Mouse (Mus musculus): ENCODE measurements around the gene Smurf1. TPM values are rescaled to one million over a fixed set of nuclear protein-coding genes. Genes with fewer than 3 reads are reported as not detected.

Smurf1 gene
- 32.3 and 34.1 TPM in 2 replicates for polyA plus RNA-seq (2015; fragmentation: Nextera tagmentation; extraction: Ambion mirVana)

DNA sequence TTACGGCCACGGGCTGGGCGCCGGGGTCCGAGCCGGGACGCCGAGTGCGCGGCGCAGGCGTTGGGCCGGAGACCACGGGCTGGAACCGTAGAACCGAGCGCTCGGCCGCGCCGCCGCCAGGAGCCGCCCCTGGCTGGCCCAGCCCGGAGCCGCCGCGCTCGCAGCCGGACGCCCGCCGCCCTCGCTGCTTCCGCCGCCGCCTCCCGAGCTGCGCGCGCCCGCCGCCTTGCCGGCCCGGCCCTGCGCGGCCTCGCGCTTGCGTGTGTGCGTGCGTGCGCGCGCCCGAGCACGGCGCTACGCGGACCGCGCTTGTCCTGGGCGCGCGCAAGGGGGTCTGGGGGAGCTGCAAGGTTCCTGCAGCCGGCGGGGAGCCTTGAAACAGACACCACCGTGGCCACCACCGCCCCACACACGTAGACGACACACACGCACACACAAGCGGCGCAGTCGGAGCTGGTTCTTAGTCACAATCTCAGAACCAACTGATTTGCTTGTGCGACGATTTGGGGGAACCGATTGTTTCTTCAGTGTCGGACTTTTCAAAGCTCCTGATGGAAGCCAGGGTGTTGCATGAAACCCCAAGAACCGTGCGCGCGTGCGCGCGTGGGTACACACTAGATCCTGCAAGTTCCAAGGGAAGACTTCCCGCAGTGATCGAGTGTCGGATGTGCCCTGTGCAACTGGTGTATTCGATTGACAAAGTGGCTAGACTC lies at the start of gene Smurf1:
Smurf1 (minus strand) TSS at position 209 of the 713 bp plus-strand sequence.
- H3K4me1 ChIP-seq (ENCODE audit: control insufficient read depth, insufficient read depth, low read length), result peaks cover 31% of the 10 kb centered on the region

DNA sequence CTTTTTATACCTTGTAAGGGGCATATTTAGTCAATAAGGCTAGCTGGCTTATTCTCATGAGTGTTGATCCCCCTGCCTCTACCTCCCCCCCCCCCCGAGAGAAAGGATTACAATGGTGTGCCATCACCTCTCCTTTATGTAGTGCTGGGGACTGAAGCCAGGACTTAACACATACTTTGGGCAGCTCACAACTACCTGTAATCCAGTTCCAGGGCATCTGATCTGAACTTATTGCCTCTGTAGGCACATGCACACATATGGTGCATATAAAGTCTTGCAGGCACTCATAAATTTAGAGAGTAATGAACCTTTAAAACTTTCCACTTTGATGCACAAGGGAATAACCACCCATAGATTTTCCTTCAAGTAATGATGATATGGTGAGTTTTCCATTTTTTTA lies 48.6 kb upstream of the Smurf1 start:
- Histone ChIP-seq H3K4me3 (ENCODE audit: low read depth, low read length) (no peak overlapping the region), H3K9ac (ENCODE audit: low read depth, low read length) (no peak overlapping the region), H3K36me3 (ENCODE audit: control insufficient read depth, insufficient read depth, low read length) (no peaks in the 10 kb centered on the region), H3K4me2 (ENCODE audit: low read length) (no peak overlapping the region), H3K4me1 (ENCODE audit: control insufficient read depth, insufficient read depth, low read length) (no peaks in the 10 kb centered on the region), H3K9me3 (replicated peaks; ENCODE audit: control insufficient read depth, low read length, poor library complexity, severe bottlenecking) (no peaks in the 10 kb centered on the region), H3K27me3 (ENCODE audit: control insufficient read depth, insufficient read depth, low read depth, low read length) (no peaks in the 10 kb centered on the region), H3K27ac (ENCODE audit: low read length) (no peak overlapping the region)
- no peak for ATAC-seq
- WGBS, result 64% methylated on average over 1 of the region's 1 CpGs

More for the DNA sequence above, at the start of gene Smurf1:
- H3K36me3 ChIP-seq (ENCODE audit: control insufficient read depth, insufficient read depth, low read length), result no peaks in the 10 kb centered on the region
- H3K27me3 ChIP-seq (ENCODE audit: control insufficient read depth, insufficient read depth, low read depth, low read length), result no peaks in the 10 kb centered on the region; the same call in 1 of the 2 replicates
- H3K4me2 ChIP-seq (ENCODE audit: low read length), result peak within 1 kb of the TSS; percentile 65
- H3K27ac ChIP-seq (ENCODE audit: low read length), result peak within 1 kb of the TSS; percentile 84
- ATAC-seq, result peak; percentile 68
- H3K9me3 ChIP-seq (replicated peaks; ENCODE audit: control insufficient read depth, low read length, poor library complexity, severe bottlenecking), result no peaks in the 10 kb centered on the region
- H3K4me3 ChIP-seq (ENCODE audit: low read depth, low read length), result peak within 1 kb of the TSS; percentile 70
- WGBS, result under 1% methylated on average over 51 of the region's 89 CpGs
- H3K9ac ChIP-seq (ENCODE audit: low read depth, low read length), result peak within 1 kb of the TSS; percentile 92

DNA sequence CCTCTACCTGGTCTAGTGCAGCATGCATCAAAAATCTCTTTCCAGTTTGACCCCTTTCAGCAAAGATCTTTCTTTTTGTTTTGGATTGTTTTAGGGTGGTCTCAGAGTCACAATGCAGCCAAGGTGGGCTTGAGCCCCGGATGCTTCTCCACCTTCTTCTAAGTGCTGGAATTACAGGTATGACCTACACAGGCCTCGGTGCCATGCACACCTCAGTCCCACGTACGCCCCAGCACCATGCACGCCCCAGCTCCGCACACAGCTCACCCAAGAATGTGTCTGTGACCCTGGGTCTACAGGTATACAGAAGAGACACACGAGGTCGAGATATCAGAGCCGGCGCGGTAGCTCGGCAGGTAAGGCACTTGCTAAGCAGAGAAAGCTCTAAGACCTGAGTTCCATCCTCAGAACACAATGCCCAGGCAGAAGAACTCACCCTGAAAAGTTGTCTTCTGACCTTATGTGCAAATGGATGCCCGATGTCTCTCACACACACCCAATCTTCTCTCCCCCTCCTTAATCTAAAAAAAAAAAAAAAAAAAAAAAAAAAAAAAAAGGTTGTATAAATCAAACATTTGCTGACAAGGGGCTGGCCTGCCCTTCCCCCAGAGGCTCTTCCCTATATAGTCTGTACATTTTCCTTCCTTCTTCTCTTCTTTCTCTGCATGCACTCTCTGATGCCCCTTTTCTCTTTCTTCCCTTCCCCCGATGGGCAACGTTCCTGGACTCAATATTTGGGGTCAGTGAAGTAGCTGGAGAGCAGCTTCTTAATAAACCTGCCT lies 43.4 kb upstream of the Smurf1 start:
- H3K27me3 ChIP-seq (ENCODE audit: control insufficient read depth, insufficient read depth, low read depth, low read length), result no peaks in the 10 kb centered on the region
- no peaks in the 10 kb centered on the region for H3K4me1 ChIP-seq (ENCODE audit: control insufficient read depth, insufficient read depth, low read length)
- 90% methylated on average over 15 of the region's 15 CpGs for WGBS
- no peak overlapping the region for H3K27ac ChIP-seq (ENCODE audit: low read length)
- no peak for ATAC-seq
- no peaks in the 10 kb centered on the region for H3K9me3 ChIP-seq (replicated peaks; ENCODE audit: control insufficient read depth, low read length, poor library complexity, severe bottlenecking)
- no peaks in the 10 kb centered on the region for H3K36me3 ChIP-seq (ENCODE audit: control insufficient read depth, insufficient read depth, low read length)
- H3K4me2 ChIP-seq (ENCODE audit: low read length), result no peak overlapping the region
- no peak overlapping the region for H3K9ac ChIP-seq (ENCODE audit: low read depth, low read length)
- no peak overlapping the region for H3K4me3 ChIP-seq (ENCODE audit: low read depth, low read length)

DNA sequence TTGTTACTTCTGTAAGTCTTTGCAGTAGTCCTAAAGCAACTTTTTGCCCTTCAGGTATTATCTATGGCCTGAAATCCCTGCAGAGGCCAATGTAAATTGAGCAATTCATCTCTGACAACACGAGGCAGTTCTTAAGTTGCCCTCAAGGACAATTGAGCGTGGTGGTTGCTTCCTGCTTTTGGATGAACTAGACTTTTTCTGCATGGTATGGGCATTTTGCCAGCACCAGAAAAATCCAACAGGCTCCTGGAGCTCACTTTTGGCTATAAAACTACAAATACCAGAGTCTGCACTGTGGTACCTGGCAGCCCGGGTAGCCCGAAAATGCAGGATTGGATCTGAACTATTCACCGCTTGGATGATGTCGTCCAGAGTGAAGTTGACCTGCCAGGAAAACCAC lies 39.9 kb upstream of the Smurf1 start:
- H3K4me3 ChIP-seq (ENCODE audit: low read depth, low read length), result no peak overlapping the region
- H3K4me2 ChIP-seq (ENCODE audit: low read length), result no peak overlapping the region
- no peaks in the 10 kb centered on the region for H3K27me3 ChIP-seq (ENCODE audit: control insufficient read depth, insufficient read depth, low read depth, low read length)
- no peaks in the 10 kb centered on the region for H3K36me3 ChIP-seq (ENCODE audit: control insufficient read depth, insufficient read depth, low read length)
- H3K4me1 ChIP-seq (ENCODE audit: control insufficient read depth, insufficient read depth, low read length), result no peaks in the 10 kb centered on the region
- no peak for ATAC-seq
- H3K27ac ChIP-seq (ENCODE audit: low read length), result no peak overlapping the region
- no peak overlapping the region for H3K9ac ChIP-seq (ENCODE audit: low read depth, low read length)
- H3K9me3 ChIP-seq (replicated peaks; ENCODE audit: control insufficient read depth, low read length, poor library complexity, severe bottlenecking), result no peaks in the 10 kb centered on the region
- 89% methylated on average over 6 of the region's 6 CpGs for WGBS

DNA sequence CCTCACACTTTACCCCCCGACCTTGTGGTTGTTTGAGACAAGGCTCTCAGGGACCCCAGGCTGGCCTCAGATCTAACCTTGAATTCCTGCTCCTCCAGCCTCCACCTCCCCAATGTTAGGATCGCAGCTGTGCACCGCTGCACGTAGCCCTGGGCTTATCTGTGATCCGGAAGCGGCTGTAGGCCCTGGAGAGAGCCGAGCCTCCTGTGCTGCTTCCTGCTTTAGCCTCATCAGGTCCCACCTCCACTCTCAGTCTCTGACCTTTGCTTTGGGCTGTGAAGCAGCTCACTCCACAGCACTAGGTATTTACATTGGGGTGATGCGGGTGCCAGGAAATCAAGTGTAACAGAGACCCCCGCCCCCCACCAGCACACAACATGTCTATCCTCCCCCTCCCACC lies 38.8 kb upstream of the Smurf1 start:
- no peaks in the 10 kb centered on the region for H3K9me3 ChIP-seq (replicated peaks; ENCODE audit: control insufficient read depth, low read length, poor library complexity, severe bottlenecking)
- no peak overlapping the region for H3K4me2 ChIP-seq (ENCODE audit: low read length)
- H3K4me1 ChIP-seq (ENCODE audit: control insufficient read depth, insufficient read depth, low read length), result no peaks in the 10 kb centered on the region
- H3K27me3 ChIP-seq (ENCODE audit: control insufficient read depth, insufficient read depth, low read depth, low read length), result no peaks in the 10 kb centered on the region
- no peaks in the 10 kb centered on the region for H3K36me3 ChIP-seq (ENCODE audit: control insufficient read depth, insufficient read depth, low read length)
- no peak overlapping the region for H3K4me3 ChIP-seq (ENCODE audit: low read depth, low read length)
- WGBS, result 83% methylated on average over 9 of the region's 9 CpGs
- no peak for ATAC-seq
- H3K9ac ChIP-seq (ENCODE audit: low read depth, low read length), result no peak overlapping the region
- H3K27ac ChIP-seq (ENCODE audit: low read length), result no peak overlapping the region

DNA sequence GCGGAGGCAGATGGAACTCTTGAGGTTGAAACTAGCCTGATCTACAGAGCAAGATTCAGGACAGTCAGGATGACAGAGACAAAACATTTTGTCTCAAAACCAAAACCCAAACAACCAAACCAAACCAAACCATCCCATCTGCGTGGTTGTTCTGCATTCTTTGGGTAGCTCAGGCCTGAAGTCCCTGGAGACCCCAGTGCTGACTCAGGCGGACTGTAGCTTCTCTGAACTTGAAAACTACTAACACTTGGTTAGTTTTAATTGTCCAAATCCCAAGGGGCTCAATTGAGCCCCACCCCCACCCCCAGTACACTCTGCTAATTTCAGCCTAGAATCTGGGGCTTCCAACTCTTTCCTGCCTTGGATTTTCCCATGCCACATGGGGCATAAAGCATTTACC lies 37.7 kb upstream of the Smurf1 start:
- H3K4me1 ChIP-seq (ENCODE audit: control insufficient read depth, insufficient read depth, low read length), result no peaks in the 10 kb centered on the region
- H3K4me2 ChIP-seq (ENCODE audit: low read length), result no peak overlapping the region
- H3K9ac ChIP-seq (ENCODE audit: low read depth, low read length), result no peak overlapping the region
- H3K4me3 ChIP-seq (ENCODE audit: low read depth, low read length), result no peak overlapping the region
- H3K27me3 ChIP-seq (ENCODE audit: control insufficient read depth, insufficient read depth, low read depth, low read length), result no peaks in the 10 kb centered on the region
- H3K9me3 ChIP-seq (replicated peaks; ENCODE audit: control insufficient read depth, low read length, poor library complexity, severe bottlenecking), result no peaks in the 10 kb centered on the region
- H3K36me3 ChIP-seq (ENCODE audit: control insufficient read depth, insufficient read depth, low read length), result no peaks in the 10 kb centered on the region
- WGBS, result 85% methylated on average over 3 of the region's 3 CpGs
- no peak for ATAC-seq
- no peak overlapping the region for H3K27ac ChIP-seq (ENCODE audit: low read length)

DNA sequence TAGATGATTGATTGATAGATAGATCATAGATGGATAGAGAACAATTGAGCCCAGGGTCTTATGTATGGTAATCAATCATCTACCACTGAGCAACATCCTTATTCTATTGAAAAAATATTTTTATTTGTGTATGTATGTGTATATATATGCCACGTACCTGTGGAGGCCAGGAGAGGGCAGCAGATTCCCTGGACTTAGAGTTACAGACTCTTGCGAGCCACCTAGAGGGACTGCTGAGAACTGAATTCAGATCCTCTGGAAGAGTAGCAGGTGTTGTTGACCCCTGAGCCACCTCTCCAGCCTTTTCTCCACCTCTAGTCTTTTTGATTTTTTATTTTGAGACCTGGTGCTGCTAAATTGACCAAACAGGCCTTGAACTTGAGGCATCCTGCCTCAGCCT lies 32.8 kb upstream of the Smurf1 start:
- Histone ChIP-seq H3K27me3 (ENCODE audit: control insufficient read depth, insufficient read depth, low read depth, low read length) (no peaks in the 10 kb centered on the region), H3K4me3 (ENCODE audit: low read depth, low read length) (no peak overlapping the region), H3K4me1 (ENCODE audit: control insufficient read depth, insufficient read depth, low read length) (no peaks in the 10 kb centered on the region), H3K9ac (ENCODE audit: low read depth, low read length) (no peak overlapping the region), H3K4me2 (ENCODE audit: low read length) (no peak overlapping the region), H3K36me3 (ENCODE audit: control insufficient read depth, insufficient read depth, low read length) (no peaks in the 10 kb centered on the region), H3K27ac (ENCODE audit: low read length) (no peak overlapping the region), H3K9me3 (replicated peaks; ENCODE audit: control insufficient read depth, low read length, poor library complexity, severe bottlenecking) (no peaks in the 10 kb centered on the region)
- ATAC-seq, result no peak
- 32% methylated on average over 2 of the region's 2 CpGs for WGBS

DNA sequence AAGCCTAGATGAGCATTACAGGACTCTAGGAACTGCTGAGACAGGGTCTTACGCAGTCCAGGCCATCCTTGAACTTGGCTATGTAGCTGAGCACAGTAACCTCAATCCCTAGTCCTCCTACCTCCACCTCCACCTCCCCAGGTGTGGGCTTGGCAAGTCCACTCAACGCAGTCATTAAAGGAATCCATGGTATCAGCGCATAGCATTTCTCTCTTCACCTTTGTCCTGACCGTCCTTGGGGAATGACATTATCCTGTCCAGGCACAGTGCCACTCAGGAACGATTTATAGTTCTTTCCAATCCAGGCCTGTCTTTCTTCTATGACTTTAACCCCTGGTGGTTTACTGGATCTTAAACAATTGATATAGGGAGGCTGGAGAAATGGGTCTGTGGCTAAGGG lies 24.8 kb upstream of the Smurf1 start:
- no peak overlapping the region for H3K27ac ChIP-seq (ENCODE audit: low read length)
- no peaks in the 10 kb centered on the region for H3K4me1 ChIP-seq (ENCODE audit: control insufficient read depth, insufficient read depth, low read length)
- no peak overlapping the region for H3K9ac ChIP-seq (ENCODE audit: low read depth, low read length)
- H3K4me2 ChIP-seq (ENCODE audit: low read length), result no peak overlapping the region
- H3K9me3 ChIP-seq (replicated peaks; ENCODE audit: control insufficient read depth, low read length, poor library complexity, severe bottlenecking), result no peaks in the 10 kb centered on the region
- no peak for ATAC-seq
- H3K36me3 ChIP-seq (ENCODE audit: control insufficient read depth, insufficient read depth, low read length), result no peaks in the 10 kb centered on the region
- H3K4me3 ChIP-seq (ENCODE audit: low read depth, low read length), result no peak overlapping the region
- H3K27me3 ChIP-seq (ENCODE audit: control insufficient read depth, insufficient read depth, low read depth, low read length), result no peaks in the 10 kb centered on the region
- 82% methylated on average over 5 of the region's 5 CpGs for WGBS

DNA sequence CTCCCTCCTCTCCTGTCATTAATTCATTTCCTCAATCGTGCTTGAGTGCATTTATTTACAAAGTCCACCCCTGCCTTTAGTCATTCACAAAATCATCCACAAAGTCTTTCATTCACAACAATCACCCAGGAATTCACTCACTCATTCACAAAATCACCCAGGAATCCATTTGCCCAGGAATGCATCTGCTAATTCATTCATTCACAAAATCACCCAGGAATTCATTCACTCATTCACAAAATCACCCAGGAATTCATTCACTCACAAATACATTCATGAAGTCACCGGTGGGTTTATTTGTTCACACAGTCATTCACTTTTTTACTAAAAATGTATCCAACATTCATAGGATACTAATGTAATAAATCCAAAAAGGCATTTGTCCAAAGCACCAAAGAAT lies 24.4 kb upstream of the Smurf1 start:
- Histone ChIP-seq H3K4me2 (ENCODE audit: low read length) (no peak overlapping the region), H3K36me3 (ENCODE audit: control insufficient read depth, insufficient read depth, low read length) (no peaks in the 10 kb centered on the region), H3K4me3 (ENCODE audit: low read depth, low read length) (no peak overlapping the region), H3K27me3 (ENCODE audit: control insufficient read depth, insufficient read depth, low read depth, low read length) (no peaks in the 10 kb centered on the region), H3K9me3 (replicated peaks; ENCODE audit: control insufficient read depth, low read length, poor library complexity, severe bottlenecking) (no peaks in the 10 kb centered on the region), H3K4me1 (ENCODE audit: control insufficient read depth, insufficient read depth, low read length) (no peaks in the 10 kb centered on the region), H3K9ac (ENCODE audit: low read depth, low read length) (no peak overlapping the region), H3K27ac (ENCODE audit: low read length) (no peak overlapping the region)
- ATAC-seq, result no peak
- 40% methylated on average over 2 of the region's 2 CpGs for WGBS
